Mouse (Mus musculus) spleen, adult 18-20 months (tissue): ENCODE measurements around the gene Cd207.

Experiments used
- DNase-seq, 2 experiments: peaks; one replicate each; pipeline ENCODE4 v3.0.0; 2022; ENCODE audit warnings: mixed read lengths in 2 of 2

The Cd207 gene

GRCm38 (mm10) chr6:83677757-83678156, at the start of gene Cd207:
Gene Cd207, minus strand, starts transcription at chr6:83677857.
- no peak for DNase-seq

GRCm38 (mm10) chr6:83727178-83727577, 49.5 kb upstream of the Cd207 start:
- DNase-seq: no peak

- DNase-seq: no peak
These were observed 44.9 kb upstream of the Cd207 start for GRCm38 (mm10) chr6:83722526-83722925.

GRCm38 (mm10) chr6:83717026-83717425, 39.4 kb upstream of the Cd207 start:
- DNase-seq: no peak

DNA sequence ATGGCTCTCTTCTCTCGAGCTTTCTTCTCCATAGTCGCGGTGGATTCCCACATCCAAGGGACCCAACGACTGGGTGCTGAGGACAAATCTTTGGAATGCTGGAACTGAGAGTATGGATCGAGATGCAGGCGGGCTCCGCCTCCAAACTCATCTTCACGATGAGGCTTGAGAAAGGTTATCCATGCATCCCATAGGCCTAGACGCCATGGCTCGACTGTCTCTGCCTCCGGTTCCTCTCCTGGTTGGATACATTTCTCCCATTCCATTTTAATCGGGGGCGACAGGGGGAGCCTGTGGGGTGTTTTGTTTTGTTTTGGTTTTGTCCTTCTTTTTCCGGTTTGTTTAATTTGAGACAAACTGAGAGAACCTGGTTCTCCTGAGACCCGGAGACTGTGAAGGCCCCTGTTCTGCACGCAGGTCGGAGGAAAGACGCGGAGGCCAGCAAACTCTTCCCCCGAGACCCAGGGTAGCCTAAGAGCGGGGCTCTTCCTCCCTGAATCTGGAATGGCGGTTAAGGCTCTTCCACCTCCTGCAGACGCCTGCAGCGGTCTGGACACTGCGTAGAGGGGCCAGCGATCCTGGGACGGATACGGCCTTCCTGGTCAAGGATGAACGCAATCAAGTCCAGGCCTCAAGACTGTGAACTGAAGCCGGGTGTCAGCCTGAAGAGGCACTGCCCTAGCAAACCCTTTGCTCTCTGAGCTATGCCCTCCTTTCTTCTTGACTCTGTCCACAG, 38.0 kb upstream of the Cd207 start:
- DNase-seq: no peak

- no peak for DNase-seq
These were observed 36.8 kb upstream of the Cd207 start for GRCm38 (mm10) chr6:83714221-83715123.

DNA sequence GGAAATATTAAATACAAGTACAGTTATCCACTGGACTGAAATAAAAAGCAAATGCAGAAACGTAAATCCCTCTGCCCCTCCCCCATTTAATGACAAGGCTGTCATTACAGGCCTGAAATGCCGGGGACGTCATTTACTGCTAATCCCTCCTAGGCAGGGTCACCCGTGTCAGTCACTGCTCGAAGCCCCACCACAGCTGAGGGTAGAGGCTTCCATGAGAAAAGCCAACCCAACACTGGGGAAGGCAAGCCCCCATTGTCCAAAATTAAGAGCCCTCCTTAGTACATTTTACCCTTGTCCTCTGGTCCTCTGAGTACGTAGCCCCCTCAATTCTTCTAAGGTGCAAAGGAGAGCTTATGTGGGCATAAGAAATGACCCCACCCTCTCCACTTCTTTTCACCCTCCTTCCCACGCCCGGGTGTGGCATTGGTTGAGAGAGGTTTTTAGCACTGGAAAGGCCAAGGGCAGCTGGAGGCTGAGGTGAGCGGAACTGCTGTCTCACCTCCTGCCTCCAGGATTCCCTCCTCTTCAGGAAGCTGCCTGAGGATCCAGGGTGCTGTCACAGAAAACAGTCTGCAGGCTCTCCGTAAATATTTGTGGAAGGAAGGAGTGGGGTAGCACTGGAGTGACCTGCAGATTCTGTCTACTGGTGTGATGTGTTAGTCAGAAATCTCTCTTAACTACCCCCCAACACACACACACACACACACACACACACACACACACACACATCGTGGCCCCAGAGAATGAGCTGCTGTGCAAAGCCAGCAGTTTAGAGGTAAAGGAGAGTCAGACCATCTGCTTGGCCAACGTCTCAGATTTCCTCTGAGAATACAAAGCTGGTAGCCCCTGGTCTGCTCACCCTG, 35.8 kb upstream of the Cd207 start:
- no peak for DNase-seq

DNA sequence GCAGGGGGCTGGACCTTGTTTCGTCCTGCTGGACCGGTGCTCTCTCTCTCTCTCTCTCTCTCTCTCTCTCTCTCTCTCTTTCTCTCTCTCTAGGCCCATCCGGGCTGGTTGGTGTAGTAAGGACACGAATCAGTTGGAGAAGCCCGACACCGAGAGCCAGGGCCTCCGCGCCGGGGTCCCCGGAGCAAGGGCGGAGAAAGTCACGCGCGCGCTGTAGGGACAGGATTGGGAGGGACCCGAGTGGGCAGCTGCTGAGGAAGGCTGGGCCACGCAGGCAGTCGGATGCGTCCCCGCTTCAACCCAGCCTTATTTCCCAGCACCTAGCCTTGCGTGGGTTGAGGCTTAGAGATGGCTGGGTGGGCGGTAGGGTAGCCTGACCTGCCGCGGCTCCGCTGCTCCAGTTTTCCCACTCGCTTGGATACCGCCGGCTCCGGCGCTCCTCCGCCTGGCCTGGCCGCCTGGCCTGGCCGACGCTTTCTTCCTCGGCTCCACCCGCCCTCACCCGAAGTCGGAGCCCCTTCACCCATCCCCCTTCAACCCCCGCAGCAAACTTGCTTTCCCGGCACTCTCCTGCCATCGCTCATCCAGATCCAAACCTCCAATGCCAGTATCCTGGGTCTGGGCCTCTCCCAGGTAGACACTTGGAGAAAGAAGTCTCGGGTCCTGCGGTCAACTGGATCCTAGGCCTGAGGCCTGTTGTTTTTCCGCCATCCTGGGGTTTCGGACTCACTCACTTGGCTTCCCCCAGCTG, 34.2 kb upstream of the Cd207 start:
- no peak for DNase-seq

DNA sequence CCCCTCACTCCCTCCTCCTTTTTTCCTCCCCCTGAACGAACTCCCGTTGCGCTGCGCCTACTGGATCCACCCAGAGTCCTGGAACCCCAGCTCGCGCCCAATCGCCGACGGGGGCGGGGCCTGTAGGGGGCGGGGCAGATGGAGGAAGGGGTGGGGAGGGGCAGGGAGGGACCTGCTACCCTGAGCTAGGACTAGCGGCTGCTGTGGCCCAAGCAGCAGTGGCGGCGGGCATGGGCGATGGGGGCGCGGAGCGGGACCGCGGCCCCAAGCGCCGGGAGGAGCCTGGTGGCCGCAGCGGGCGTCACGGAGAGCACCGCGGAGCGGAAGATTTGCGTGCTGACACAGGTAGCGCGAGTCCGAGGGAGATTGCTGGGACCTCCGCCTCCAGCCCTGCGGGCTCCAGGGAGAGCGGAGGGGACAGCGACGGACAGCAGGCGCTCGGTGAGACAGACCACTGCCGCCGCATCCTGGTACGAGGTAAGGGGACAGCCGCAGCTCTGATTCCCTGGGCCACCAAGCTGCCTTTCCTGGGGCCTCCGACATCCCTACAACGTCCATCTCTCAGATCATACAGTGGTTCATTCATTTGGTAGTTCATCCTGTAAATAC, 33.5 kb upstream of the Cd207 start, which contains the start of gene Vax2:
Vax2 (plus strand) TSS at position 198 of the 609 bp plus-strand sequence.
- DNase-seq: peak; percentile 24 to 39

GRCm38 (mm10) chr6:83710361-83711066, 32.9 kb upstream of the Cd207 start:
- no peak for DNase-seq

- DNase-seq: no peak
These were observed 30.3 kb upstream of the Cd207 start for GRCm38 (mm10) chr6:83707738-83708510.

DNA sequence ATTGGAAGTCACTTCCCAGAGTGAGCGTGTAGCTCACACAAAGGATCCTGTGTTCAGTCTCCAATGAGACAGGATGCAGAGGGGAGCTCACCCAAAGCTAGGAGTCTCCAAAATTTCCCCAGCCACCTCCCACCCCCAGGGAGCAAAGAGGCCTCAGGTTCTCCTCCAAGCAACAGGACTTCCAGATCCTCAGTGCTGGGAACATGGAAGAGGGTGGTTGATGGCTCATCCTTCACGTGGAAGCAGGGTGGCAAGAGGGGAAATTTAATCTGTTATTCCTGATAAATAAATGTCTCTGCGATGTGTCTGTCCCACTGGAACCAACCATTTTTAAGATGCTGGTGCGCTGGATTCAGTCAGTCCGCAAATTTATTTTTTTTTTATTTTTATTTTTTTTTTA, 27.0 kb upstream of the Cd207 start:
- DNase-seq: no peak

DNA sequence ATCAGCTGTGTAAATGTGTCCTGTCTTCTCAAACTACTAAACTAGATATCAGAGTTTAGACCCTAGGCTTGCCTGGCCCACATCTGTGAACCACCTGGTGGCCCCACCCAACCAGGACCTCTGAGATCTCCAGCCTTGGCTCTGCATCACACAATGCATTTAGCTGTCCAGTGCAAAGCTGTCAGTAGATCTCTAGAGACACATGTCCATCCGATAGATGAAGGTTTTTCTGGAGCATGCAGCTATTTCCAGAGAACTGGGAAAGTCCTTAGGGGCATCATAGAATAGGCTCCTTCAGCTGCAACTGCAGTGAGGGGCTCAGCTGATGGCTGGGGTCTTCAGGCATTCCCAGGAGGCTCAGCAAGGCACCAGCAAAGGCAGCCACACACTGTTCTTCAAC, 26.6 kb upstream of the Cd207 start:
- no peak for DNase-seq

GRCm38 (mm10) chr6:83703722-83704078, 26.0 kb upstream of the Cd207 start:
- no peak for DNase-seq

DNA sequence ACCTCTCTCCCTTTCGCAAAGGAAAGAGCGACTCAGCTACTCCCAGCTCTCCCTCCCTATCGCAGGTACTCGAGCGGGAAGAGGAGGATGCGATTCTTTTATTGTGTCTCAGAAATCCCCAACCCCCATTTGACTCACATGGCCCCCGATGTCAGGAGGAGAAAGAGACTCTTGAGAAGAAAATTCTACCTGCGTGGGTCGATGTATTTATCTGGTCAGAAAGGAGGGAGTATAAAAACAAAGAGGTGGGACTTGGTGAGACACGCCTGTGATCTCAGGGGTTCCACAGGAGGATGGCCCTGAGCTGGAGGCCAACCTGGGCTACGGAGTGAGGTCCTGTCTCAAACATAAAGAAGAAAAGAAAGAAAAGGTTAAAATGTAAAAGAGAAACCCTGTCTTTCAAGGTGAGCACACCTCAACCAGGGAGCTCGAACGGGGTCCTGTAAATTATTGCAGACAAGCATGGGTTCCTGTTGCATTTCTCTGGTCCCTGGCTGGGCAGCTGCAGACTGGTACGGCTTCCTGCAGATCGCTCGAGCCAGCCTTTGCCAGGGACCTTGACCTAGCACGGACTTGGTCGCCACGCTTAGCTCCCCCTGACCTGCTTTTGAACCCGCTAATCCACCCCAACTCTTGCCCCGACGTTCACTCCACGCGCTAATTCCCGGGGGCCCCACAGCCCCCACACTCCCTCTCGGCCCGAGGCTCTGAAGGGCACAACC, 25.5 kb upstream of the Cd207 start:
- no peak for DNase-seq

- DNase-seq: no peak
These were observed 24.7 kb upstream of the Cd207 start for GRCm38 (mm10) chr6:83702146-83702999.

GRCm38 (mm10) chr6:83701001-83701400, 23.3 kb upstream of the Cd207 start:
- DNase-seq: no peak

DNA sequence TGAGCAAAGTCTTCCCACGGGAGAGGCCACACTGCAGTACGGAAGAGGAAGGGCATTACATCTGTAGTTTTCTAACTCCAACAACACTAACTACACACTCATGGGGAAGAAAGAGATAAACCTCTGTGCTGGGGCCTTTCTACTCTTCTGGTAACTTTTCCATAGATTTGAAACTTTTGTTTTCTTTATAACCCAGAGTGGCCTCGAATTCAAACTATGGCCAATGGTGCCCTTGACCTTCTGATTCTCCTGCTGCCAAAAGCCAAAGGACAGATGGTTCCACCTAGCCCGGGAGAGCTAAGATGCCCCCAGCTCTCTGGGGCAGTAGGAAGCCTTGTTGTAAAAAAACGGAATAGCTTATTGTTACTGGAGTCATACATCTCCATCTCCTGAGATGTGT, 22.3 kb upstream of the Cd207 start:
- no peak for DNase-seq

- no peak for DNase-seq
These were observed 20.3 kb upstream of the Cd207 start for GRCm38 (mm10) chr6:83697932-83698331.
